Mouse (Mus musculus): ENCODE data around the gene Pgm5.
"Not testable (repeated sequence)": the region's sequence is repeated elsewhere in the genome, so short reads cannot be mapped to it uniquely, and the experiment has no call there.

The Pgm5 gene

DNA sequence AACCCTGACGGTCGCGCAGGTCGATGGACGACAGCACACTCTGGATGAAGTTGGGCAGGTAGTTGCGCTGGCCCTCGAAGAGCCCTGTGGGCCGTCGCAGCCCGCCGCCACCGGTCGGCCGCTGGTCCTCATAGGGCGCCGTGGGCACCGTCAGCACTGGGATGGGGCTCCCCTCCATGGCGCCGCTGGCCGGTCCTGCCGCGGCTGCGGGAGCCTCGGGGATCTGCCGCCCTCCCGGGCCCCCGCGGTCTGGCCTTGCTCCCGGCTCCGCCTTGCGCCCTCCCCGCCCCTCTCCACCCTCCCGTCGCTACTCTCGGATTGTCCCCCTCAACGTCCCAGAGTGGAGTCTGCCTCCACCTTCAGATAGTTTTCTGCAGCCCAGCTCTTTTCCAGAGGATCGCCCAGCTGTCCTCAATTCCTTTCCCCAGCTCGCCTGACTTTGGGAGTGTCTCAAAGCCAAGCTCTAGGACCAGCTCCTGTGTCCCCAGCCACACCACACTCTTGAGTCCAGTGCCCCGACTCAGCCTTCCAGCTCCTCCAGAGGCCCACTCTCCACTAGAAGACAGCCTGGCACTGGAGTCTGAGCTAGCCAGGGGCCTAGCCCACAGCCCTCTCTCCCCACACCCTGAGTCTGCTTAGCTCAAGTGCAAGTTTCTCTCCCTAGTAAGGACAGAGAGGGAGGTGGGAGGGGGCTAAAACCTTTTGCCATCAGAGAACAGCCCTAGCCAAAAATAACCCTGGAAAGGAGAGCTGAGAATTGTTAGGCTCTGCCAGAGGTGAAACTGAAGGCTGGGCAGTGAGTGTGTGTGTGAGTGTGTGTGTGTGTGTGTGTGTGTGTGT is at the start of gene Pgm5:
Gene Pgm5, minus strand, starts transcription at position 244 of the 840 bp plus-strand sequence.
- DNase-seq = peak in 1 of 2 experiments; percentile 15

DNA sequence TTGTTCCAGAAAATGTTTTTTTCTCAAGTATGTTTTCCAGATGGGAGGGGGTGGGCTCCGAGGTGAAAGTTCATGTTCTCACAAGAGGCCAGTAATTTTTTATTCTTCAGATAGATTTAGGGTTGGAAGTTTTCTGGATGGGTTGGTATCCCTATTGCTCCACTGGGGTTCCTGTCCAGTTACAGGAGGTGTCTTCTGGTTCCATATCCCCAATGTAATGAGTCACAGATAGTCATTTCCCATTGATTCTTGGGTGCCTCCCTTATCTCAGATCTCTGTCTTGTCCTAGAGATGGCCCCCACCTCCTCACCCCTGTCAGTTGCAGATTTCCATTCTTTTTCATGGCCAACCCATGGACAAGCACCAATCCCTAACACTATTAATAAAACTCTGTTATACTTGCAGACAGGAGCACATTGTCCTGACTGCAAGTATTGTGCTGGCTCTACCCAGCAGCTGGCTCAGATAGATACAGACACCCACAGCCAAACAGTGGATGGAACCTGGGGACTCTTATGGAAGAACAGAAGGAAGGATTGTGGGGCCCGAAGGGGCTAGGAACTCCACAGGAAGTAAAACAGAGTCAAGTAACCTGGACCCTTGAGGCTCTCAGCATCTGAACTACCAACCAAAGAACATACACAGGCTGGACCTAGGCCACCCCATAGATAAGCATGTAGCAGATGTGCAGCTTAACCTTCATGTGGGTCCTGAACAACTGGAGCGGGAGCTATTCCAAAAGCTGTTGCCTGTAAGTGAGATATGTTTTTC is 46.9 kb upstream of the Pgm5 start:
- DNase-seq = no peak

DNA sequence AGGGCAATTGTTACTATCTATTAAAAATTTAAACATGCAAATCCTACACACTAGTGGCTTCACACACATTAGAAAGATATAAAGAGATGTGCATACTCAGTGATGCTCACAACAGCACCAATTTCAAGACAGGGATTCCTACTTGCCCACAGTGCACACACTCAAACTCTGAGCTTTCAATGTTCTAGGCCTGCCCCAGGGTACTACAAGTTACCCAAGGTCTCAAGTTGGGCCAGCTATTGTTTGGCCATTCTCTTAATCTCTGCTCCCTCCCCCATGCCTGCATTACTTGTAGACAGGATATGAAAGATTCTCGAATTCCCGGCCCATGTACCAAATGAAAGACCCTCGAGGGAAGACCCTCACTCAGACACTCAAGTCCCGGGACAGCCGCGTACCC is 46.0 kb upstream of the Pgm5 start:
- no peak for DNase-seq

DNA sequence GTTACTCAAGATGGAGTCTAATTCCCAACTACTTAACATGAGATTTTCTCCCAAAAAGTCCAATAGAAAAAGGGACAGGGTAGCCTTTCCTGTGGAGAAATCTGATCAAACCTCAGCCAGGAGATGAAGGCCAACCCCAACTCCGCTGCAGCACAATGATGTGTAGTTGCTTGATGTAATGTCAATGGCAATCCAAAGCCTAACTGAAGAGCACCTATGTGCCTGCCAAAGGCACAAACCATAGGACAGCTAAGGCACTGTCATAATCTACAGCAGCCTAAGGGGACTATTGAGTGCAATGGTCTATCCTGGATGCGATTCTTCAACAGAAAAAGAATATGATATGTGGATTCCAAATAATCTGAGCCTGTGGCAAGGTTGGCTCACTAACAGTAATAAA is 41.2 kb upstream of the Pgm5 start:
- DNase-seq = no peak

DNA sequence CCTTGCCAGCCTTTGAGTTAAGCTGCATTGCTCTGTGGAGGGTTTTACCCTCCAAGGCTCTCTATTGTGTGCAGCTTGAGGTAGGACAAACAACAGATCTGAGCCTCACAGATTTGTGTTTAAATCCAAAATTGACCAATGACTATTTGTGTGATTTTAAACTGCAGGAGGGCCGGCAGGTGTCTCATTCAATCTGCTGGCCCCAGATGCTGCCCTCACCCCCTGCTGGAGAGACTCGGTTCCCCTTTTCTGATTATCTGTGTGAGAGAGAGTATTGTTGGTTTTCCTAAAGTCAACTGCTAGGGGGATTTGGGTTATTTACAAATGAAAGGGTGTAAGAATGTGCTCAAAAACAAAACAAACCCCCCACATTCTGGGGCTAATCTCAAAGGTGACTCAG is 40.6 kb upstream of the Pgm5 start:
- DNase-seq = no peak

DNA sequence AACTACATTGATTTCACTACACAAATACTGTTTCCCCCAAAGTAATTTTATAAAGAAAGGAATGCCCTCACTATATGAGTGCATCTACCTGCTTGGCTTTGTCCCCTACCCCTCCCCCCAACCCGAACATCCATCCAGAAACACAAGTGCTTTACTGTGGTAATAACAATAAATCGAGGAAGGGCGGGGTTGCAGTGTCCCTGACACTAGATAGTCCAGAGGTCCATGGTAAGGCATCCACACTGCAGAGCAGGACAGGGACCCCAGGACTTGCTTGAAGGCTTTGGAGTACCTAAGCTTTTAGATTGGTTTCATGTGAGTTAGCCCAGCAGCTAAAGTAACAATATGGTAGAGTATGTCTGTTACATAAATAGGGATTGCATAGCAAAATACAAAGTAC is 40.0 kb upstream of the Pgm5 start:
- DNase-seq = no peak

DNA sequence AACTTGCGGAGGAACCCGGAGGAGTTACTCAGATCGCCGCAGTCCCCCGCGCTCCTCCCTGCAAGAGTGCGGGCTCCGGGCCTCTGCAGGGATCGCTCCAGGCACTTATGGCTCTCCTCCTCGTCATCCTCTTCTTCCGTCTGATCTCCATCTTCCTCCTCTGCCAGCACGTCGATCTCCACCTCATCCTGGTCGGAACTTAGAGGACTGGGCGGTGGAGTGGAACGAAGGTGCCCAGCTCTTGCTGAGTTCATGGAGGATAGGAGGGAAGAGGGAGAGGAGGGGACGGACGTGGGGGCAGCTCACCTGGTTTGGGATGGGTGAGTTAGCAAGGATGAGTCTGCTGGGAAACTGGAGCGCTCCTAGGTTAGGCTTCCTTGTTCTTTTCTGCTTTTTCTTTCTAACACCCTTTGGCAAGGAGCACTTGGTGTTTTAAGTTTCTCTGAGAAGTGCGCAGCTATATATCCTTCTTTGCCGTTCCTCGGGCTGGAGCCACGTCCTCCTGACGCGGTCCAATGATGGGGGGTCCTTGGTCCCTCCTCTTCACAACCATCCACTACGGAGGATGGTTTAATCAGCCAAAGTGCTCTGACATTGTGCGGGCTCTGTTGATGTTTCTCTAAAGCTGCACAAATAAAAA is 39.0 kb upstream of the Pgm5 start, which contains the start of gene Foxd4:
Gene Foxd4, minus strand, starts transcription at position 617 of the 640 bp plus-strand sequence.
- no peak for DNase-seq

DNA sequence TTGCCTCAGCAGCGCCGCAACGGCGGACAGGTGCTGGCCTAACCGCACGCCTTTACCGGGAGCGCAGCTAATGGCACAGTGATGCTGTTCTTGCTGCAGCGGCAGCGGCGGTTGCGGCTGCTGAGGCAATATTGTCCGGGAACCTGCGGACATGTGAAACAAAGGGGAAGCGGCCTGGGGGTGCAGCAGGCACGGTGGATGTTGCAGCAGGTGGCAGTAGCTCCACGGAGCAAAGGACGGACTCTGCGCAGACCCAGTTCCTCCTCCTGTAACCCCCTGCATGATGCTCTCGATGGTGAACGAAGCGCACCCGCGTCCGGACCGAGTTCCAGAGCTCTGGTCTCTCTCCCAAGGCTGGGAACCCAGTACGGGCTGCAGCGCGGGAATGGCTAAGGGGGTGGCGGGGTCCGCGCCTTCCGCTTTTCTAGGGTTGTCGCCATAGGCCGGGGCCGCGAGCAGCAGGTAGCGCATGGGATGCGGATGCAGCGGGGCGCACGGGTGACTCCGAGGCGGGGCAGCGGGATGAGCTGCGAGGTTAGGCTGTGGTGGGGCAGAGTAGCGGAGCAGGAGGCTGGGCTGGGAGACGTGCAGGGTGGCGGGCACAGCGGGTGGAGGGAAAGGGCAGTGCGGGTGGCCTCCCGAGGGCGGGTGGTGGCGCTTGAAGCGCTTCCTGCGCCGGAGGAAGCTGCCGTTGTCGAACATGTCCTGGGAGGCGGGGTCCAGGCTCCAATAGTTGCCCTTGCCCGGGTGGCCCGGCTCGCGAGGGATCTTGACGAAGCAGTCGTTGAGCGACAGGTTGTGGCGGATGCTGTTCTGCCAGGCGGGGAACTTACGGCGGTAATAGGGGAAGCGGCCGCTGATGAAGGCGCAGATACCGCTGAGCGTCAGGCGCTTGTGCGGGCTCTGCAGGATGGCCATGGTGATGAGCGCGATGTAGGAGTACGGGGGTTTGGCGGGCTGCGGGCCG is 38.2 kb upstream of the Pgm5 start:
- no peak for DNase-seq

DNA sequence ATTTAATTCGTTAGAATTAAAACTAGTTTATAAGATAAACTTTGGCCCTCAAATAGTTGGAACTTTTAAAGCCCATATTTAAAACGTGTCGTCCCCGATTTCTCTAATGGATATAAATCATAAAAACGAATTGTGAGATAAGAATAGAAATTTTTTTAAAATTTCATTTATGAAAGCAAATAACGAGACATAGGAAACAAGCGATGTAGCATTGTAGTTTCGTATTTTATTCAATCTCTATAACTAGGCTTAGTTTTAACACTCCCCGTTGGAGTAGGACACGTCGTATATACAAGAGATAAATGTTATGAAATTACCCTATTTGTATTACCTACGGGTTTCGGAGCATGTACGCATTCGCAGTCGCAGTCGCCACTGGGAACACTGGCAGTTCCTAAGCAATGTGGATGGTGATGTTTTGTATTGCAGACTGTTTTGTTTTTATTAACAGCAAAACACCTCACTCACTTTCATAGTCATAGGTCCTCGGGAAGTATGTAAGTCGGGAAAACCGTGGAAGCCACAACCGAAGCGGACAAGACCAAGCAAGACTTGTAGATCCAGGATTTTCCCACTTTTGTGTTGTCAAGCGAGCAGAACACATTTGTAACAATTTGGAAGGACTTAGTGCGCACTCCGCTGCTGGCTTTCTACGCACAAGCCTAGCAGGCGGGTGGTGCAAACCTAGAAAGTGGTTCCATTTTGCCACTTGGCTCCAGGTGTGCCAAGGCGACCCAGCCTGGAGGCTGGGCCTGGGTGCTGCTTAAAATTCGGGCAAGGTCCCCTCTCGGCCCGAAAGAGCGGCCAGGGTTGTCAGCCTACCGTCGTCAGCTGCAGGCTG is 37.3 kb upstream of the Pgm5 start:
- DNase-seq = peak in 1 of 2 experiments; percentile 13

DNA sequence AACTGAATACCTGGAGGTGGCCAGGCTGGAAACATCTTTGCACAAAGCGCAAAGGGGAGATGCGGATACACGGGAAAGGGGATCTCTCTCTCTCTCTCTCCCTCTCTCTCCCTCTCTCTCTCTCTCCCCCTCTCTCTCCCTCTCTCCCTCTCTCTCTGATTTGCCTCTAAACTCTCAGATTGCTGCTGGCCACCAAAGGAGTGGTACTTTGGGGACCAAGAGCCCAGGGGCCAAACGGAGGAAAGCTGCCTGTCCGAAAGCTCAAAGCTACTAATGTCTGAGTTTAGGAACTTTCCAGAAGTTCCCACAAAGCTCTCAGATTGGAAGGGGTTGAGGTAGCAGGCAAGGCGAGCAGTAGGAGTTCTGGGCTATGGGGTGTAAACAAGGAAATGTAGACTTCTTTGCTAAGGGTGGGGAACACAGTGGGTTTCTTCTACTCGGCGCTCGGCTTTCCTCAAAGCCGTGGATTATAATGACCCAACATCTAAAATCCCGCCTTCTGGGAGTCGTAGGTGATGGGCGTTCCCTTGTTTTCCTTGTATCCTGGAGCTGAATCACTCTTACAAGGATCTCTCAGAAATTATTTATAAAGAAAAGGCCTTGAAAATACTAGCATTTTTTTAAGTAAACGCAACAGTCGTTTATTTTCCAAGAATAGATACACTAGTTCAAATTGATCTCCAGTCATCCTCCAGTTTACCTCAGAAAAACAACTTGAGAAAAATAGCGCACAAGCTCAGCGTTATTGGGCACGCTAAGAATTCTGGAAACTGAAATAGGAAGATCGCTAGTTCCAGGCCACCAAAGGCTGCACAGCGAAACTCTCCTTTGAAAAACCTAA is 36.5 kb upstream of the Pgm5 start:
- no peak for DNase-seq

DNA sequence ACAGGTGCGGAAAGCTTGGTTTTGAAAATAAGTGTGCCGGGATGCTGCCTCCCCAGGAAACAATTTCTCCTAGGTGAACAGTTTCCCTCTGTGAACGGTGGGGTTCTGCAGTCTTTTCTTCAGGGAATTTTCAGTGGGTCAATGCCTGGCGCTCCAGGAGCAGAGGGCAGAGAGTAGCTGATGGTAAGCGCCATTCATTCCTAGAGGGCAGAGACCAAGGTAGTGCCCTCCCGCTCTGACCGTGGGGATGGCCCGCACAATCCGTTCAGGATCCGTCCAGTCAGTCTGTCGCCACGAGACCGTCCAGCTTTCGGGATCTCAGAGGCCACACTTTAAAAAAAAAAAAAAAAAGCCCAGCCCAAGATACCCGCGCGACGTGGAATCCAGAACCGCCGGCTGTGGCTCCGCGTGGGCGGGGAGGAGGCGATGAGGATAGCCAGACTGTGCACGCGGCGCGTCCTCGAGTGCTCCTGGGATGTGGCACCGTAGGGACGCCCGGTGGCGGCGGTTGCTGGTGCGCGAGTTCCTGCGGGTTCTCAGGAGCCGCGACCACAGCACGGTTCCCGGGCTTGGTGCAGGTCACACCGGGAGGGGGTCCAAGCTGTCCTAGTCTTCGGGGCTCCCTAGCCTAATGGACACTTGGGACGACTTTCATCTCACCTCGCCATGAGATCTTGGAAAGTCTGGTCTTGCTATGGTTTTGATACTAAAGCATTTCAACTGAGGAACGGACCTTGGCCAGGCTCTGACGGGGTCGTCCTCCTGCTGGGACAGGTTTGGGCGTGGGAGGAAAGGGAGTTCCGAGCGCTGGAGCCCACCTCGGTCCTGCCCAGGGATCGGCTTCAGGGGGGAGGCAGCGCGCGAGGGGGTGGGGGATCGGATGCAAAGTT is 35.6 kb upstream of the Pgm5 start:
- peak in 1 of 2 experiments; percentile 11 for DNase-seq

DNA sequence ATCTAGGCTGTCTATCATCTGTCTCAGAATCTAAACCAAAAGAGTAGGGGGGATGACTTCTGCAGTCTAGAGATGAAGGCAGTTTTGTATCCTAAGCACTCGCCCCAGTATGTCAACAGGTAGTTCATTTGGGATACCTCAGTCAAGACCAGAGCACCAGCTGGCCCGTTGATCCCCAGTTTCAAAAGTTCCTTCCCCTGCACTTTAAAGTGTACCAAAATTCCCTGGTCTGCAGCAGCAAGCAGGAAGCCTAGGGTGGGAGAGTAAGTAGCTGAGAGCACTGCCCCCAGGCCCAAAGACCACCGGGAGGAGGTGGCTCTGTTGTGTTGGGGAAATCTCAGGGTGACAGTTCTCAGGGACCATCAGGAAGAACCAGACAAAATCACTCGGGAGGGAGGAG is 34.9 kb upstream of the Pgm5 start:
- DNase-seq = no peak

DNA sequence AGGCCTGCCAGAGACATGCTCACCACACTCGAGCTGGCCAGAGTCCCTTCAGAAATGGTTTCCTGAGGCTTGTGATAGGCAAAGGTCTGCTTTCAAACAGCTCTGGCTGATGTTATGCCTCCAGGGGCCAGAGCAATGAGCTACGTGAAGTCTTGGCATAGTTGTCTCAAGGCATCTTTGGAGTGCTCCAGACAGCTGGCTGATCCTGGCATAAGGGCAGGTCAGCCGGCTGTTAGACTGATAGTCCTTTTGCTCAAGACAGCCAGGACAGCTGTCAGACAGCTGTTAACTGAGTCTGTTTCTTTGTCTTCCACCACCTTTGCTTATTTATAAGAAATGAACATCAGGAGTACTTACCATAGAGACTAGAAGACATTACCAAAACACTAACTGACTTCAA is 25.2 kb upstream of the Pgm5 start:
- no peak for DNase-seq

DNA sequence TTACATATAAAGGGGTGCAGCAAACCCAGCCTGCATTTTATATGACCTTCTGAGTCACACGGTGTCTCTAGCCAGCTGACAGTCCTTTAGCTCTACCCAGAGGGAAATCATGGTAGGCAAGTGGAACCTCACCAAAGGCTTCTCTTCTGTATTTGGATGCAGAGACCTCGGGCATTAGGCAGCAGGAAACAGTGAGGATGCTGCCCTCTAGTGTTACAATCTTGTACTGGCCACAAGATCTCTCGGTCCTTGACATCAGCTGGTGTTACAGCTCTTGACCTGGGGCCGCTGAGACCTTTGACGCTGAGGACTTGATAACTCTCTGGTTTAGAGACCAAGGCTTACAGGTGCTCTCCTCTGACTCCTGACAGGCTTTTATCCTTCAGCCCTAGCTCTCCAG is 23.8 kb upstream of the Pgm5 start:
- DNase-seq = peak; percentile 34 to 66

DNA sequence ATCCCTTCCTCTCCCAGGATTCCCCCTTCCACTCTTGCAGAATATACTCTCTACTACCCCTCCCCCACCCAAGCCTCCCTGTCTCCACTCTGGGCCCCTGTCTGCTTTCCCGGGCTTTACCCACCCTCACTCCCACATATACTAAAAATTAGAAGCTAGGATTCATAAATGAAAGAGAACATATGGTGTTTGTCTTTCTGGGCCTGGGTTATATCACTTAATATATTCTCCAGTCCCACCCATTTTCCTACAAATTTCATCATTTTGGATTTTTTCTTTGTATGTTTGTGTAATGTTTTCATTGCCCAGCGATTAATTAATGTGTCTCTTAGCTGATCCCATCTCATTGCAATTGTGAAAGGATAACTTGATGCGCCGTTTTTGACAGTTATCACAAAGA is 19.6 kb upstream of the Pgm5 start:
- no peak for DNase-seq

DNA sequence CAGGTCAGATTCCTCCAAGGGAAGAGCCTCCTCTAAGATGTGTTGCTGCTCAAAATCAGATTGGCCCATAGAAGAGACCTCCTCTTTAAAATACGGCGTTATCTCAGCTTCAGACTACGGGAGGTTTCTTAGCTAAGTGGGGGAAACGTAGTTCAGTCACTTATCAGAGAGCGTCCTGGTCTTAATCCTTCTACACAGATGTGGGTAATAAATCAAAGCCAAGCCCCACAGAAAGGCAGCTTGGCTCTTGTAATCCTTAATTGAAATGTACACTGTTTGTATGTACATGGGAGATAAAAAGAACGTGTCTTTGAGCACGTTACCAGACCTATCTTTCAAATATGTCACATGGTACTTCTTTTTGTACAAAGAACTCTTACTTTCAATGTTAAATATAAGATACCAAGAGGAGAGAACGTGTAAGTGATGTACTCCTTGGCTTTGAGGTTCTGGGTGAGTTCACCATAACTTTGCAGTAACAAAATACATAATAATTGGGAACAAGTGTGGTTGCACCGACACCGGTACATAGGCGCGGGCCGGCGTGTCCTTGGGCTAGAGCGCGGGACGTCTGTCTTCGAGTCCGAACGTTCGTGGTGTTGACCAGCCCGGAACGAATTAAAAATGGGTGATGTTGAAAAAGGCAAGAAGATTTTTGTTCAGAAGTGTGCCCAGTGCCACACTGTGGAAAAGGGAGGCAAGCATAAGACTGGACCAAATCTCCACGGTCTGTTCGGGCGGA is 13.6 kb upstream of the Pgm5 start, which contains the start of gene Gm10053:
Gene Gm10053, plus strand, starts transcription at position 558 of the 742 bp plus-strand sequence.
- DNase-seq = not testable (repeated sequence)

DNA sequence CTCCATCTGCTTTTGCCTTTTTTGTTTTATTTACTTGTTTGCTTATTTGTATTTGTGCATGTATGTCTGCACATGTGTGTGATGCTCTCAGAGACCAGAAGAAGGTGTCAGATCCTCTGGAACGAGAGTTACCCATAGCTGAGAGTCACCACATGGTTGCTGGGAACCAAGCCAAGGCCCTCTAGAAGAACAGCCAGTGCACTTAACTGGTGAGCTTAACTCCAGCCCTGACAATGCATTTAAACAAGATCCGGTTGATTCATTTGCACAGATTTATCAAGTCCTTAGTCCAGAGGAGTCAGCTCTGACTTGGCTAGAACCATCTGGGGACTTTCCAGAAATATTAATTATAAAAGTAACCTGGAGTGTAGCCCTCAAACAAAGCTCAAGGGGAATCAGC is 12.2 kb upstream of the Pgm5 start:
- DNase-seq = peak in 1 of 2 experiments; percentile 31

DNA sequence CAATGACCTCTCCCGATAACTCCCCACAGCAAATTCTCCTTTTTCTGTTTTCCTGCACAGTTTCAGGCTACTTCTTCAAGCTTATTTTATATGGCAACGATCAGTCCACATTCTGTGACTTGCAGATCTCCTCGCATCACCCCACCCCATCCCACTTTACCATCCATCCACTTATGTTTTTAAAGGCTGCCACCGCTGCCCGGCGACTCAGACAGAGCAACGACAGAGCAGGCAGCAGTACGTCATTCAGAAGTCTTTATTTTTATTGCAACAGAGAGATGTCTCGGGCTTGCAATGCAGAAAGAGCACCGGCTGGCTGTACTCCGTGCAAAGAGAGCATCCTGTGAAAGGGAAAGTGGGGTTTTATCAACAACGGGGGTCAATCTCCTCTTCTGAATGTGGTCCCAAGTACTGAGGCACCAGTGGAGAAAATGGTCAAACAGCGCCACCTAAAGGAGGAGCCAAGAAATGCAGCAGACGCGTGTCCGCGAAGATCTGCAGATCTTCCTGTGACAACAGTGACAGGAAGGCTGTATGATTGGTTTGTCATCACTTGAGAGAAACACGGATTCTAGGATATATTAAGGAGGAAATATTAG is 9.5 kb upstream of the Pgm5 start:
- DNase-seq = peak; percentile 69 to 78

All from cerebellum, postnatal 25 days (tissue).